Mouse (Mus musculus) midbrain, embryonic 10.5 days (tissue): ENCODE measurements around the gene Fcrl6. TPM values are rescaled to one million over a fixed set of nuclear protein-coding genes. Genes with fewer than 3 reads are reported as not detected.
A peak's percentile ranks its signal among the peaks of the same experiment; 100 is the strongest.

Experiments used
- DNase-seq: peaks from one replicate; pipeline ENCODE4 v3.0.0-alpha.2; 2017; ENCODE audit warnings: low spot score
- H3K27ac ChIP-seq: fragments of 300-500 bp; sonication (generic); replicated peaks from 2 replicates; pipeline ENCODE4 v1.5.1; 2016; ENCODE audit warnings: mild to moderate bottlenecking
- H3K27me3 ChIP-seq: fragments of 300-500 bp; sonication (generic); 2 replicates; pipeline ENCODE4 v1.6.1; 2016; ENCODE audit warnings: low read depth, mild to moderate bottlenecking; ENCODE audit not compliant: poor library complexity, severe bottlenecking
- H3K36me3 ChIP-seq: fragments of 300-500 bp; sonication (generic); 2 replicates; pipeline ENCODE4 v1.6.1; 2016; ENCODE audit warnings: mild to moderate bottlenecking, moderate library complexity
- H3K4me1 ChIP-seq: fragments of 300-500 bp; sonication (generic); 2 replicates; pipeline ENCODE4 v1.6.1; 2016
- H3K4me3 ChIP-seq: fragments of 300-500 bp; sonication (generic); 2 replicates; pipeline ENCODE4 v1.5.1; 2016; ENCODE audit warnings: mild to moderate bottlenecking, moderate library complexity
- H3K9me3 ChIP-seq: fragments of 300-500 bp; sonication (generic); replicated peaks from 2 replicates; pipeline ENCODE4 v1.6.1; 2016; ENCODE audit warnings: mild to moderate bottlenecking
- WGBS: fragments of 180-500 bp; shearing (Covaris S2); methylation state at CpG from one replicate; pipeline ENCODE4 v1.1.7; 2016; 5-methylcytosine and 5-hydroxymethylcytosine counted together
- polyA plus RNA-seq: library from polyadenylated mRNA; unstranded; fragments of >200 nt; fragmentation: Nextera tagmentation; extraction: Ambion mirVana; gene quantifications from 2 replicates; pipeline ENCODE4 v1.2.1, GENCODE M21; 2016

Fcrl6 gene
- polyA plus RNA-seq, 1 experiment from 2014 or later, result 0.42 TPM

GRCm38 (mm10) chr1:172555638-172556037 is 46.7 kb downstream of the Fcrl6 start, which contains the start of gene Vsig8:
Vsig8 (plus strand) TSS chr1:172555938.
- 81% methylated on average over 11 of the region's 11 CpGs for WGBS
- Histone ChIP-seq H3K4me1 (peaks cover 28% of the 10 kb centered on the region), H3K9me3 (no peaks in the 10 kb centered on the region), H3K4me3 (no peak within 1 kb of the TSS), H3K27ac (no peak within 1 kb of the TSS), H3K36me3 (no peaks in the 10 kb centered on the region), H3K27me3 (peaks cover 62% of the 10 kb centered on the region)
- no peak for DNase-seq

GRCm38 (mm10) chr1:172552623-172553022 is 49.7 kb downstream of the Fcrl6 start:
- Histone ChIP-seq H3K4me1 (peaks cover 52% of the 10 kb centered on the region), H3K27ac (no peak overlapping the region), H3K27me3 (peaks cover 54% of the 10 kb centered on the region), H3K9me3 (no peaks in the 10 kb centered on the region), H3K36me3 (no peaks in the 10 kb centered on the region), H3K4me3 (no peak overlapping the region)
- no peak for DNase-seq
- WGBS, result 63% methylated on average over 1 of the region's 1 CpGs

- WGBS, result 57% methylated on average over 7 of the region's 7 CpGs
- Histone ChIP-seq H3K9me3 (no peaks in the 10 kb centered on the region), H3K4me1 (peaks cover 52% of the 10 kb centered on the region), H3K4me3 (peak overlapping the region; percentile 57), H3K27me3 (peaks cover 39% of the 10 kb centered on the region), H3K27ac (peak overlapping the region; percentile 38; the same call in 1 of the 2 replicates), H3K36me3 (no peaks in the 10 kb centered on the region)
- no peak for DNase-seq
Measured at GRCm38 (mm10) chr1:172551009-172551408, 51.3 kb downstream of the Fcrl6 start.

- H3K9me3 ChIP-seq, result no peaks in the 10 kb centered on the region
- peaks cover 35% of the 10 kb centered on the region for H3K27me3 ChIP-seq
- peak; percentile 77 for DNase-seq
- peak overlapping the region; percentile 74 for H3K27ac ChIP-seq
- peak overlapping the region; percentile 57 for H3K4me3 ChIP-seq
- H3K36me3 ChIP-seq, result no peaks in the 10 kb centered on the region
- H3K4me1 ChIP-seq, result peaks cover 52% of the 10 kb centered on the region
- WGBS, result under 1% methylated on average over 8 of the region's 8 CpGs
Measured at GRCm38 (mm10) chr1:172550551-172550951, 51.8 kb downstream of the Fcrl6 start.

GRCm38 (mm10) chr1:172549717-172550116 is 52.6 kb downstream of the Fcrl6 start:
- WGBS, result 2% methylated on average over 8 of the region's 8 CpGs
- peak overlapping the region; percentile 57 for H3K4me3 ChIP-seq
- H3K4me1 ChIP-seq, result peaks cover 52% of the 10 kb centered on the region
- H3K27ac ChIP-seq, result peak overlapping the region; percentile 74
- H3K36me3 ChIP-seq, result no peaks in the 10 kb centered on the region
- peaks cover 32% of the 10 kb centered on the region for H3K27me3 ChIP-seq
- H3K9me3 ChIP-seq, result no peaks in the 10 kb centered on the region
- no peak for DNase-seq

GRCm38 (mm10) chr1:172549314-172549713 is 53.0 kb downstream of the Fcrl6 start:
- 9% methylated on average over 2 of the region's 2 CpGs for WGBS
- H3K4me1 ChIP-seq, result peaks cover 52% of the 10 kb centered on the region
- peaks cover 32% of the 10 kb centered on the region for H3K27me3 ChIP-seq
- DNase-seq, result no peak
- H3K36me3 ChIP-seq, result no peaks in the 10 kb centered on the region
- peak overlapping the region; percentile 15; the same call in 1 of the 2 replicates for H3K27ac ChIP-seq
- peak overlapping the region; percentile 57 for H3K4me3 ChIP-seq
- H3K9me3 ChIP-seq, result no peaks in the 10 kb centered on the region

GRCm38 (mm10) chr1:172548501-172548900 is 53.9 kb downstream of the Fcrl6 start:
- no peaks in the 10 kb centered on the region for H3K36me3 ChIP-seq
- WGBS, result 55% methylated on average over 7 of the region's 7 CpGs
- H3K4me1 ChIP-seq, result peaks cover 52% of the 10 kb centered on the region
- no peak for DNase-seq
- H3K27me3 ChIP-seq, result peaks cover 32% of the 10 kb centered on the region
- H3K9me3 ChIP-seq, result no peaks in the 10 kb centered on the region
- no peak overlapping the region for H3K4me3 ChIP-seq
- no peak overlapping the region for H3K27ac ChIP-seq

Other genes starting within 250 kb of the Fcrl6 start
- gene Pigm, start 226.0 kb downstream of the Fcrl6 start, polyA plus RNA-seq, result 9.3 and 9.9 TPM in 2 replicates
- gene Slamf9, start 127.2 kb downstream of the Fcrl6 start, polyA plus RNA-seq, result 0.09 and 0.16 TPM in 2 replicates
- gene Igsf9, start 120.8 kb downstream of the Fcrl6 start, polyA plus RNA-seq, result 76.2 and 95.8 TPM in 2 replicates
- 70.8 and 79.2 TPM in 2 replicates for gene Tagln2, start 102.5 kb downstream of the Fcrl6 start, polyA plus RNA-seq
- gene Cfap45, start 81.8 kb downstream of the Fcrl6 start, polyA plus RNA-seq, result 1.0 and 1.7 TPM in 2 replicates
- gene Vsig8, start 46.6 kb downstream of the Fcrl6 start, polyA plus RNA-seq, result 0.17 TPM in 1 of 2 replicates, not detected in the other
- gene Slamf8, start 12.0 kb downstream of the Fcrl6 start, polyA plus RNA-seq, result not detected in 2 replicates
- 9.1 and 9.5 TPM in 2 replicates for gene Dusp23, start 30.4 kb upstream of the Fcrl6 start, polyA plus RNA-seq
- gene Crp, start 95.5 kb upstream of the Fcrl6 start, polyA plus RNA-seq, result not detected in 2 replicates